Mouse (Mus musculus): ENCODE data around the gene Smad3. TPM values are rescaled to one million over a fixed set of nuclear protein-coding genes. Genes with fewer than 3 reads are reported as not detected.

Gene Smad3
- polyA plus RNA-seq, 1 experiment from 2014 or later, result 5.3 TPM

GRCm38 (mm10) chr9:63651594-63651993 lies 106.2 kb downstream of the Smad3 start:
- ATAC-seq (ENCODE audit: low FRiP score, low TSS enrichment), result no peak
- no peak overlapping the region for H3K27ac ChIP-seq (replicated peaks)
- TF ChIP-seq EP300 (optimal IDR thresholded peaks at IDR 0.05), result no peak
- TF ChIP-seq CTCF (IDR thresholded peaks at IDR 0.05; ENCODE audit: low read depth), result no peak
- DNase-seq (ENCODE audit: low spot score), result no peak
- H3K4me2 ChIP-seq (replicated peaks; ENCODE audit: low read depth), result no peak overlapping the region
- H3K4me3 ChIP-seq (ENCODE audit: low read depth, low read length), result no peak overlapping the region
- no peaks in the 10 kb centered on the region for H3K9me3 ChIP-seq (ENCODE audit: control insufficient read depth, low read length)
- peaks cover 18% of the 10 kb centered on the region for H3K36me3 ChIP-seq (ENCODE audit: control insufficient read depth, insufficient read depth, low read length)
- no peak overlapping the region for H3K9ac ChIP-seq (ENCODE audit: low read length)
- H3K27me3 ChIP-seq (ENCODE audit: control insufficient read depth, insufficient read depth, low read length), result no peaks in the 10 kb centered on the region
- H3K4me1 ChIP-seq (replicated peaks; ENCODE audit: control insufficient read depth, insufficient read depth), result no peaks in the 10 kb centered on the region; the same call in 1 of the 2 replicates
- WGBS, result 50% methylated on average over 11 of the region's 11 CpGs

GRCm38 (mm10) chr9:63650905-63651304 lies 106.9 kb downstream of the Smad3 start:
- Histone ChIP-seq H3K27me3 (ENCODE audit: control insufficient read depth, insufficient read depth, low read length) (no peaks in the 10 kb centered on the region), H3K4me3 (ENCODE audit: low read depth, low read length) (no peak overlapping the region), H3K9ac (ENCODE audit: low read length) (no peak overlapping the region), H3K4me1 (replicated peaks; ENCODE audit: control insufficient read depth, insufficient read depth) (no peaks in the 10 kb centered on the region; the same call in 1 of the 2 replicates), H3K36me3 (ENCODE audit: control insufficient read depth, insufficient read depth, low read length) (peaks cover 18% of the 10 kb centered on the region), H3K9me3 (ENCODE audit: control insufficient read depth, low read length) (no peaks in the 10 kb centered on the region), H3K4me2 (replicated peaks; ENCODE audit: low read depth) (no peak overlapping the region), H3K27ac (replicated peaks) (no peak overlapping the region)
- ATAC-seq (ENCODE audit: low FRiP score, low TSS enrichment) (no peak), DNase-seq (ENCODE audit: low spot score) (no peak)
- WGBS, result 85% methylated on average over 14 of the region's 14 CpGs
- TF ChIP-seq CTCF (IDR thresholded peaks at IDR 0.05; ENCODE audit: low read depth) (no peak), EP300 (optimal IDR thresholded peaks at IDR 0.05) (no peak)

- peaks cover 18% of the 10 kb centered on the region for H3K36me3 ChIP-seq (ENCODE audit: control insufficient read depth, insufficient read depth, low read length)
- no peaks in the 10 kb centered on the region; the same call in 1 of the 2 replicates for H3K4me1 ChIP-seq (replicated peaks; ENCODE audit: control insufficient read depth, insufficient read depth)
- H3K4me3 ChIP-seq (ENCODE audit: low read depth, low read length), result no peak overlapping the region
- H3K9me3 ChIP-seq (ENCODE audit: control insufficient read depth, low read length), result no peaks in the 10 kb centered on the region
- no peak overlapping the region for H3K9ac ChIP-seq (ENCODE audit: low read length)
- 83% methylated on average over 8 of the region's 8 CpGs for WGBS
- DNase-seq (ENCODE audit: low spot score) (peak; percentile 54), ATAC-seq (ENCODE audit: low FRiP score, low TSS enrichment) (no peak)
- no peak for TF ChIP-seq EP300 (optimal IDR thresholded peaks at IDR 0.05)
- TF ChIP-seq CTCF (IDR thresholded peaks at IDR 0.05; ENCODE audit: low read depth), result peak; percentile 72
- H3K27ac ChIP-seq (replicated peaks), result no peak overlapping the region
- no peak overlapping the region for H3K4me2 ChIP-seq (replicated peaks; ENCODE audit: low read depth)
- H3K27me3 ChIP-seq (ENCODE audit: control insufficient read depth, insufficient read depth, low read length), result no peaks in the 10 kb centered on the region
Observed at GRCm38 (mm10) chr9:63649841-63650545, 107.8 kb downstream of the Smad3 start.

- no peaks in the 10 kb centered on the region for H3K27me3 ChIP-seq (ENCODE audit: control insufficient read depth, insufficient read depth, low read length)
- no peak overlapping the region for H3K4me3 ChIP-seq (ENCODE audit: low read depth, low read length)
- H3K4me2 ChIP-seq (replicated peaks; ENCODE audit: low read depth), result no peak overlapping the region
- no peak for DNase-seq (ENCODE audit: low spot score)
- peaks cover 18% of the 10 kb centered on the region for H3K36me3 ChIP-seq (ENCODE audit: control insufficient read depth, insufficient read depth, low read length)
- no peaks in the 10 kb centered on the region for H3K9me3 ChIP-seq (ENCODE audit: control insufficient read depth, low read length)
- no peaks in the 10 kb centered on the region; the same call in 1 of the 2 replicates for H3K4me1 ChIP-seq (replicated peaks; ENCODE audit: control insufficient read depth, insufficient read depth)
- ATAC-seq (ENCODE audit: low FRiP score, low TSS enrichment), result no peak
- WGBS, result 85% methylated on average over 9 of the region's 9 CpGs
- TF ChIP-seq CTCF (IDR thresholded peaks at IDR 0.05; ENCODE audit: low read depth) (0 out of 2 replicates have a peak, but pooled peaks have one; percentile 2), EP300 (optimal IDR thresholded peaks at IDR 0.05) (no peak)
- no peak overlapping the region for H3K27ac ChIP-seq (replicated peaks)
- H3K9ac ChIP-seq (ENCODE audit: low read length), result no peak overlapping the region
Observed at GRCm38 (mm10) chr9:63648520-63648918, 109.3 kb downstream of the Smad3 start.

GRCm38 (mm10) chr9:63647581-63648519 lies 109.9 kb downstream of the Smad3 start:
- H3K27ac ChIP-seq (replicated peaks), result no peak overlapping the region
- DNase-seq (ENCODE audit: low spot score) (no peak), ATAC-seq (ENCODE audit: low FRiP score, low TSS enrichment) (no peak)
- no peak overlapping the region; the same call in 1 of the 2 replicates for H3K9ac ChIP-seq (ENCODE audit: low read length)
- H3K9me3 ChIP-seq (ENCODE audit: control insufficient read depth, low read length), result no peaks in the 10 kb centered on the region
- H3K27me3 ChIP-seq (ENCODE audit: control insufficient read depth, insufficient read depth, low read length), result no peaks in the 10 kb centered on the region
- peaks cover 16% of the 10 kb centered on the region for H3K36me3 ChIP-seq (ENCODE audit: control insufficient read depth, insufficient read depth, low read length)
- no peak for TF ChIP-seq EP300 (optimal IDR thresholded peaks at IDR 0.05)
- no peak for TF ChIP-seq CTCF (IDR thresholded peaks at IDR 0.05; ENCODE audit: low read depth)
- no peaks in the 10 kb centered on the region for H3K4me1 ChIP-seq (replicated peaks; ENCODE audit: control insufficient read depth, insufficient read depth)
- no peak overlapping the region for H3K4me2 ChIP-seq (replicated peaks; ENCODE audit: low read depth)
- 66% methylated on average over 9 of the region's 9 CpGs for WGBS
- H3K4me3 ChIP-seq (ENCODE audit: low read depth, low read length), result no peak overlapping the region

All from stomach, postnatal 0 days (tissue).